Mouse (Mus musculus): ENCODE data around the gene Ccdc50. TPM values are rescaled to one million over a fixed set of nuclear protein-coding genes. Genes with fewer than 3 reads are reported as not detected.

Gene Ccdc50
- polyA plus RNA-seq, 1 experiment from 2014 or later, result 45.5 TPM

DNA sequence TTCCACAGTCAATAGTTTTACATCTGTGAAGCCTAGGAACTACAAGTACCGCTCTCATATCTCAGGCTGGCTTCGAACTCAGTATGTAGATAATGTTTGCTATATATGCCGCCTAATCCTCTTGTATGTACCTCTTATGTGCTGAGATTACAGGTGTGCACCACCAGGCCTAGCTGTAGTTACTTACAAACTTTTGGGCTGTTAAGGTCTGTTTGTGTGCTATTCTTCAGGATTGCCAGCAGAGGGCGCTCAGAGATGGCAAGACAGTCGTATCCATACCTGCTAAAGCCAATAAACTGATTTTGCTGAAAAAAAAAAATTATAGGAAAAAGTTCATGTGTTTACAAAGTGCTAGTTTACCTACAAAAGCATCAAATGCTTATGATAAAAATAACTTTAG, 80.1 kb downstream of the Ccdc50 start:
- Histone ChIP-seq H3K36me3 (no peaks in the 10 kb centered on the region), H3K9ac (no peak overlapping the region), H3K4me2 (replicated peaks) (no peak overlapping the region), H3K4me3 (replicated peaks) (no peak overlapping the region), H3K4me1 (replicated peaks) (no peaks in the 10 kb centered on the region), H3K27ac (no peak overlapping the region), H3K27me3 (replicated peaks) (no peaks in the 10 kb centered on the region), H3K9me3 (no peaks in the 10 kb centered on the region)
- 26% methylated on average over 5 of the region's 5 CpGs for WGBS
- ATAC-seq, result 0 out of 2 replicates have a peak, but pooled peaks have one; percentile 10

DNA sequence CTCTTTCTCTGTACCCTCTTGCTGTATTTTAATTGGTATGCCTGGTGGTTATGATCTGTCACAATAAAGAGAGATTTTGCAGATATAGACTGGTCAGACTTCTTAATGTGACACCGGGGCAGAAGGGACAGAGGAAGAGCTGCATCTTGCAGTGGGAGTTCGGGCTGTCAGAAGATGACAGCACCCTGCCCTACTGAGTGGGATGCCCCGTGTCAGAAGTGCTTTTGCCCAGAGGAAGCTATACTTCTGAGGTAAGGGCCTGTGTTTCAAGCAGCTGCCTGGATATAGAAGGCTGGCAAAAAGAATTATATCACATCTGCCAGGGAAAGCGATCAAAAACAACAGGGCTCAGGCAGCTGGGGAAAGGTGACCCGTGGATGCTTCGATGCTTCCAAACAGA, 82.7 kb downstream of the Ccdc50 start:
- WGBS, result 64% methylated on average over 6 of the region's 6 CpGs
- no peaks in the 10 kb centered on the region for H3K36me3 ChIP-seq

DNA sequence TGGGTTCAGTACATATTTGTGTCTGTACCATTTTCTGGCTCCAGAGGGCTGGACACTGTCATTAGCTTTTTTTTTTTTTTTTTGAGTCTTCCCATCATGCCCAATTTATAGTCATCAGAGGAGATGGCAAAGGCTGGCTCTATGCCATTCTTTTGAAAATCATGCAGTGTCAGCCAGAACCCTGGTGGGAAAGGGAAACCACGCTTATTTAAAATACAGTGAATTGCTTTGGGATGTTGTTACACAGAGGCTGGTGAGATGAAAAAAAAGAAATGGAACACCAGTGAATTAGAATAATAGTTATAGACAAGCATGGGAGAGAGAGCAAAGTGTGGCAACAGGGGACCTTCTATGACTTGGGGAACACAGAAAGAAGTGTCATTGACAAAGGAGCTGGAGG, 95.2 kb downstream of the Ccdc50 start:
- Histone ChIP-seq H3K4me3 (replicated peaks) (no peak overlapping the region), H3K27me3 (replicated peaks) (no peaks in the 10 kb centered on the region), H3K4me2 (replicated peaks) (no peak overlapping the region), H3K36me3 (no peaks in the 10 kb centered on the region), H3K9ac (no peak overlapping the region), H3K27ac (no peak overlapping the region), H3K4me1 (replicated peaks) (no peaks in the 10 kb centered on the region), H3K9me3 (no peaks in the 10 kb centered on the region)
- no peak for ATAC-seq
- WGBS, result 67% methylated on average over 1 of the region's 1 CpGs

More for the DNA sequence above, 82.7 kb downstream of the Ccdc50 start:
- no peak overlapping the region for H3K27ac ChIP-seq
- no peak overlapping the region for H3K9ac ChIP-seq
- no peaks in the 10 kb centered on the region for H3K27me3 ChIP-seq (replicated peaks)
- no peak overlapping the region for H3K4me3 ChIP-seq (replicated peaks)
- no peak for ATAC-seq
- H3K9me3 ChIP-seq, result no peaks in the 10 kb centered on the region
- H3K4me1 ChIP-seq (replicated peaks), result no peaks in the 10 kb centered on the region
- no peak overlapping the region for H3K4me2 ChIP-seq (replicated peaks)

Other genes starting within 250 kb of the Ccdc50 start
- gene Ostn, start 81.4 kb upstream of the Ccdc50 start, polyA plus RNA-seq (2015; fragmentation: Nextera tagmentation; extraction: Ambion mirVana), result 0.13 TPM in 1 of 2 replicates, not detected in the other
- gene Uts2b, start 18.6 kb upstream of the Ccdc50 start, polyA plus RNA-seq (2015; fragmentation: Nextera tagmentation; extraction: Ambion mirVana), result 0.18 TPM in 1 of 2 replicates, not detected in the other